Mouse (Mus musculus): ENCODE results near the gene Nudt3. TPM values are rescaled to one million over a fixed set of nuclear protein-coding genes. Genes with fewer than 3 reads are reported as not detected.

Gene Nudt3
- polyA plus RNA-seq (2016; fragmentation: Nextera tagmentation; extraction: Ambion mirVana): 81.9 and 91.7 TPM in 2 replicates

GRCm38 (mm10) chr17:27623360-27624326 is at the start of gene Nudt3:
TSS of gene Nudt3 (minus strand) at chr17:27623495.
- peak; percentile 85 for DNase-seq (ENCODE audit: extremely low spot score, low spot score)
- Histone ChIP-seq H3K4me3 (peak within 1 kb of the TSS; percentile 94), H3K36me3 (replicated peaks) (peaks cover 21% of the 10 kb centered on the region), H3K27me3 (ENCODE audit: poor library complexity, severe bottlenecking) (no peaks in the 10 kb centered on the region), H3K9me3 (0 out of 2 replicates have a peak, but pooled peaks cover 3% of the 10 kb centered on the region), H3K4me1 (peaks cover 51% of the 10 kb centered on the region), H3K27ac (peak within 1 kb of the TSS; percentile 100)
- WGBS: 9% methylated on average over 91 of the region's 91 CpGs

- no peaks in the 10 kb centered on the region for H3K9me3 ChIP-seq
- H3K4me3 ChIP-seq: no peak overlapping the region
- H3K27me3 ChIP-seq (ENCODE audit: poor library complexity, severe bottlenecking): no peaks in the 10 kb centered on the region
- H3K4me1 ChIP-seq: peaks cover 11% of the 10 kb centered on the region; the same call in 1 of the 2 replicates
- WGBS: 87% methylated on average over 6 of the region's 6 CpGs
- H3K36me3 ChIP-seq (replicated peaks): no peaks in the 10 kb centered on the region
- no peak overlapping the region for H3K27ac ChIP-seq
- no peak for DNase-seq (ENCODE audit: extremely low spot score, low spot score)
Measured at GRCm38 (mm10) chr17:27671720-27672119, 48.4 kb upstream of the Nudt3 start.

GRCm38 (mm10) chr17:27658767-27659166 is 35.5 kb upstream of the Nudt3 start:
- Histone ChIP-seq H3K9me3 (no peaks in the 10 kb centered on the region), H3K27ac (no peak overlapping the region), H3K4me1 (peaks cover 25% of the 10 kb centered on the region), H3K36me3 (replicated peaks) (no peaks in the 10 kb centered on the region), H3K27me3 (ENCODE audit: poor library complexity, severe bottlenecking) (peaks cover 40% of the 10 kb centered on the region), H3K4me3 (no peak overlapping the region)
- 77% methylated on average over 7 of the region's 7 CpGs for WGBS
- DNase-seq (ENCODE audit: extremely low spot score, low spot score): no peak

- Histone ChIP-seq H3K9me3 (no peaks in the 10 kb centered on the region), H3K36me3 (replicated peaks) (no peaks in the 10 kb centered on the region), H3K27me3 (ENCODE audit: poor library complexity, severe bottlenecking) (peaks cover 46% of the 10 kb centered on the region), H3K27ac (no peak overlapping the region), H3K4me3 (no peak overlapping the region), H3K4me1 (peaks cover 25% of the 10 kb centered on the region)
- WGBS: 79% methylated on average over 8 of the region's 8 CpGs
- no peak for DNase-seq (ENCODE audit: extremely low spot score, low spot score)
Measured at GRCm38 (mm10) chr17:27657123-27657522, 33.8 kb upstream of the Nudt3 start.

- peaks cover 25% of the 10 kb centered on the region for H3K4me1 ChIP-seq
- peaks cover 46% of the 10 kb centered on the region for H3K27me3 ChIP-seq (ENCODE audit: poor library complexity, severe bottlenecking)
- peak overlapping the region; percentile 65 for H3K4me3 ChIP-seq
- WGBS: 21% methylated on average over 5 of the region's 5 CpGs
- no peak for DNase-seq (ENCODE audit: extremely low spot score, low spot score)
- H3K9me3 ChIP-seq: no peaks in the 10 kb centered on the region
- H3K36me3 ChIP-seq (replicated peaks): no peaks in the 10 kb centered on the region
- H3K27ac ChIP-seq: no peak overlapping the region
Measured at GRCm38 (mm10) chr17:27656414-27656813, 33.1 kb upstream of the Nudt3 start.

GRCm38 (mm10) chr17:27656011-27656399 is 32.7 kb upstream of the Nudt3 start:
- H3K27ac ChIP-seq: peak overlapping the region; percentile 78; the same call in 1 of the 2 replicates
- WGBS: 3% methylated on average over 14 of the region's 14 CpGs
- peaks cover 46% of the 10 kb centered on the region for H3K27me3 ChIP-seq (ENCODE audit: poor library complexity, severe bottlenecking)
- peak overlapping the region; percentile 65 for H3K4me3 ChIP-seq
- DNase-seq (ENCODE audit: extremely low spot score, low spot score): no peak
- H3K9me3 ChIP-seq: no peaks in the 10 kb centered on the region
- H3K4me1 ChIP-seq: peaks cover 25% of the 10 kb centered on the region
- no peaks in the 10 kb centered on the region for H3K36me3 ChIP-seq (replicated peaks)

- H3K27ac ChIP-seq: peak within 1 kb of the TSS; percentile 78
- peak; percentile 48 for DNase-seq (ENCODE audit: extremely low spot score, low spot score)
- 2% methylated on average over 64 of the region's 65 CpGs for WGBS
- H3K4me1 ChIP-seq: peaks cover 25% of the 10 kb centered on the region
- H3K36me3 ChIP-seq (replicated peaks): no peaks in the 10 kb centered on the region
- peaks cover 52% of the 10 kb centered on the region for H3K27me3 ChIP-seq (ENCODE audit: poor library complexity, severe bottlenecking)
- H3K4me3 ChIP-seq: peak within 1 kb of the TSS; percentile 65
- H3K9me3 ChIP-seq: no peaks in the 10 kb centered on the region
Measured at GRCm38 (mm10) chr17:27655089-27656010, 32.1 kb upstream of the Nudt3 start, which contains the start of gene Pacsin1. TSS of gene Pacsin1 (plus strand) at chr17:27655509.

- Histone ChIP-seq H3K4me3 (no peak overlapping the region), H3K27ac (no peak overlapping the region), H3K9me3 (no peaks in the 10 kb centered on the region), H3K36me3 (replicated peaks) (no peaks in the 10 kb centered on the region), H3K4me1 (peaks cover 25% of the 10 kb centered on the region), H3K27me3 (ENCODE audit: poor library complexity, severe bottlenecking) (peaks cover 54% of the 10 kb centered on the region)
- no peak for DNase-seq (ENCODE audit: extremely low spot score, low spot score)
- 84% methylated on average over 10 of the region's 10 CpGs for WGBS
Measured at GRCm38 (mm10) chr17:27653253-27653959, 30.1 kb upstream of the Nudt3 start.

GRCm38 (mm10) chr17:27652046-27652790 is 28.9 kb upstream of the Nudt3 start:
- DNase-seq (ENCODE audit: extremely low spot score, low spot score): no peak

GRCm38 (mm10) chr17:27650586-27650985 is 27.3 kb upstream of the Nudt3 start:
- Histone ChIP-seq H3K9me3 (no peaks in the 10 kb centered on the region), H3K4me1 (peaks cover 8% of the 10 kb centered on the region), H3K36me3 (replicated peaks) (no peaks in the 10 kb centered on the region), H3K4me3 (no peak overlapping the region), H3K27me3 (ENCODE audit: poor library complexity, severe bottlenecking) (peaks cover 32% of the 10 kb centered on the region), H3K27ac (no peak overlapping the region)
- no peak for DNase-seq (ENCODE audit: extremely low spot score, low spot score)
- WGBS: 84% methylated on average over 13 of the region's 13 CpGs

More at GRCm38 (mm10) chr17:27652046-27652790, 28.9 kb upstream of the Nudt3 start:
- Histone ChIP-seq H3K9me3 (no peaks in the 10 kb centered on the region), H3K4me1 (peaks cover 24% of the 10 kb centered on the region), H3K4me3 (no peak overlapping the region), H3K27me3 (ENCODE audit: poor library complexity, severe bottlenecking) (peaks cover 48% of the 10 kb centered on the region), H3K27ac (no peak overlapping the region), H3K36me3 (replicated peaks) (no peaks in the 10 kb centered on the region)
- WGBS: 90% methylated on average over 23 of the region's 23 CpGs

- no peak overlapping the region for H3K4me3 ChIP-seq
- H3K27ac ChIP-seq: no peak overlapping the region
- peak; percentile 57 for DNase-seq (ENCODE audit: extremely low spot score, low spot score)
- H3K36me3 ChIP-seq (replicated peaks): no peaks in the 10 kb centered on the region
- H3K27me3 ChIP-seq (ENCODE audit: poor library complexity, severe bottlenecking): peaks cover 28% of the 10 kb centered on the region
- WGBS: 10% methylated on average over 12 of the region's 12 CpGs
- H3K4me1 ChIP-seq: peaks cover 4% of the 10 kb centered on the region
- no peaks in the 10 kb centered on the region for H3K9me3 ChIP-seq
Measured at GRCm38 (mm10) chr17:27650160-27650559, 26.9 kb upstream of the Nudt3 start.

Data from forebrain, embryonic 10.5 days (tissue).